Mouse (Mus musculus): Measurements from ENCODE around the gene Arvcf. TPM values are rescaled to one million over a fixed set of nuclear protein-coding genes. Genes with fewer than 3 reads are reported as not detected.

The Arvcf gene
- polyA plus RNA-seq, 1 experiment from 2014 or later, result 71.0 TPM

GRCm38 (mm10) chr16:18416837-18417236 lies 68.9 kb downstream of the Arvcf start:
- H3K9ac ChIP-seq (ENCODE audit: low read length), result no peak overlapping the region
- no peak for DNase-seq (ENCODE audit: low spot score, missing footprints)
- no peak overlapping the region for H3K4me3 ChIP-seq (ENCODE audit: low read depth, low read length)
- H3K4me1 ChIP-seq (ENCODE audit: control insufficient read depth, insufficient read depth, low read length), result no peaks in the 10 kb centered on the region
- H3K27ac ChIP-seq (ENCODE audit: low read depth, low read length), result no peak overlapping the region
- H3K27me3 ChIP-seq (ENCODE audit: control insufficient read depth, insufficient read depth, low read length), result no peaks in the 10 kb centered on the region
- no peak overlapping the region for H3K4me2 ChIP-seq
- ATAC-seq (ENCODE audit: low FRiP score), result no peak
- H3K9me3 ChIP-seq (ENCODE audit: control insufficient read depth, low read length), result no peaks in the 10 kb centered on the region
- no peaks in the 10 kb centered on the region for H3K36me3 ChIP-seq (ENCODE audit: control insufficient read depth, insufficient read depth, low read length)
- WGBS, result 88% methylated on average over 3 of the region's 3 CpGs

GRCm38 (mm10) chr16:18417491-18417890 lies 69.5 kb downstream of the Arvcf start:
- Histone ChIP-seq H3K4me2 (no peak overlapping the region), H3K9ac (ENCODE audit: low read length) (no peak overlapping the region), H3K36me3 (ENCODE audit: control insufficient read depth, insufficient read depth, low read length) (no peaks in the 10 kb centered on the region), H3K27ac (ENCODE audit: low read depth, low read length) (no peak overlapping the region), H3K27me3 (ENCODE audit: control insufficient read depth, insufficient read depth, low read length) (no peaks in the 10 kb centered on the region), H3K9me3 (ENCODE audit: control insufficient read depth, low read length) (no peaks in the 10 kb centered on the region), H3K4me1 (ENCODE audit: control insufficient read depth, insufficient read depth, low read length) (no peaks in the 10 kb centered on the region), H3K4me3 (ENCODE audit: low read depth, low read length) (no peak overlapping the region)
- 87% methylated on average over 5 of the region's 5 CpGs for WGBS
- ATAC-seq (ENCODE audit: low FRiP score) (no peak), DNase-seq (ENCODE audit: low spot score, missing footprints) (no peak)

GRCm38 (mm10) chr16:18418756-18419602 lies 71.0 kb downstream of the Arvcf start:
- 79% methylated on average over 4 of the region's 4 CpGs for WGBS
- DNase-seq (ENCODE audit: low spot score, missing footprints) (no peak), ATAC-seq (ENCODE audit: low FRiP score) (no peak)

GRCm38 (mm10) chr16:18419603-18420026 lies 71.6 kb downstream of the Arvcf start:
- no peaks in the 10 kb centered on the region for H3K27me3 ChIP-seq (ENCODE audit: control insufficient read depth, insufficient read depth, low read length)
- H3K4me3 ChIP-seq (ENCODE audit: low read depth, low read length), result no peak overlapping the region
- no peak overlapping the region for H3K4me2 ChIP-seq
- no peaks in the 10 kb centered on the region for H3K36me3 ChIP-seq (ENCODE audit: control insufficient read depth, insufficient read depth, low read length)
- no peak overlapping the region for H3K9ac ChIP-seq (ENCODE audit: low read length)
- H3K9me3 ChIP-seq (ENCODE audit: control insufficient read depth, low read length), result no peaks in the 10 kb centered on the region
- WGBS, result 64% methylated on average over 1 of the region's 1 CpGs
- DNase-seq (ENCODE audit: low spot score, missing footprints), result no peak
- no peak overlapping the region for H3K27ac ChIP-seq (ENCODE audit: low read depth, low read length)
- ATAC-seq (ENCODE audit: low FRiP score), result no peak
- no peaks in the 10 kb centered on the region; the same call in 1 of the 2 replicates for H3K4me1 ChIP-seq (ENCODE audit: control insufficient read depth, insufficient read depth, low read length)

More at GRCm38 (mm10) chr16:18418756-18419602, 71.0 kb downstream of the Arvcf start:
- no peak overlapping the region for H3K4me2 ChIP-seq
- no peak overlapping the region for H3K27ac ChIP-seq (ENCODE audit: low read depth, low read length)
- H3K4me3 ChIP-seq (ENCODE audit: low read depth, low read length), result no peak overlapping the region
- no peak overlapping the region for H3K9ac ChIP-seq (ENCODE audit: low read length)
- H3K27me3 ChIP-seq (ENCODE audit: control insufficient read depth, insufficient read depth, low read length), result no peaks in the 10 kb centered on the region
- no peaks in the 10 kb centered on the region for H3K9me3 ChIP-seq (ENCODE audit: control insufficient read depth, low read length)
- no peaks in the 10 kb centered on the region for H3K4me1 ChIP-seq (ENCODE audit: control insufficient read depth, insufficient read depth, low read length)
- H3K36me3 ChIP-seq (ENCODE audit: control insufficient read depth, insufficient read depth, low read length), result no peaks in the 10 kb centered on the region

- Histone ChIP-seq H3K9me3 (ENCODE audit: control insufficient read depth, low read length) (no peaks in the 10 kb centered on the region), H3K4me3 (ENCODE audit: low read depth, low read length) (no peak overlapping the region), H3K27me3 (ENCODE audit: control insufficient read depth, insufficient read depth, low read length) (no peaks in the 10 kb centered on the region), H3K27ac (ENCODE audit: low read depth, low read length) (no peak overlapping the region), H3K4me1 (ENCODE audit: control insufficient read depth, insufficient read depth, low read length) (peaks cover 5% of the 10 kb centered on the region), H3K4me2 (no peak overlapping the region), H3K9ac (ENCODE audit: low read length) (no peak overlapping the region; the same call in 1 of the 2 replicates), H3K36me3 (ENCODE audit: control insufficient read depth, insufficient read depth, low read length) (no peaks in the 10 kb centered on the region)
- ATAC-seq (ENCODE audit: low FRiP score), result 0 out of 2 replicates have a peak, but pooled peaks have one; percentile 11
- 77% methylated on average over 3 of the region's 3 CpGs for WGBS
- DNase-seq (ENCODE audit: low spot score, missing footprints), result no peak
Observed at GRCm38 (mm10) chr16:18420571-18420970, 72.6 kb downstream of the Arvcf start.

- no peak for ATAC-seq (ENCODE audit: low FRiP score)
- Histone ChIP-seq H3K36me3 (ENCODE audit: control insufficient read depth, insufficient read depth, low read length) (no peaks in the 10 kb centered on the region), H3K27ac (ENCODE audit: low read depth, low read length) (no peak overlapping the region)
Observed at GRCm38 (mm10) chr16:18423203-18423914, 75.4 kb downstream of the Arvcf start.

GRCm38 (mm10) chr16:18423915-18424265 lies 75.9 kb downstream of the Arvcf start:
- WGBS, result 90% methylated on average over 5 of the region's 5 CpGs
- H3K9ac ChIP-seq (ENCODE audit: low read length), result no peak overlapping the region
- H3K4me3 ChIP-seq (ENCODE audit: low read depth, low read length), result no peak overlapping the region
- H3K4me2 ChIP-seq, result no peak overlapping the region
- H3K27ac ChIP-seq (ENCODE audit: low read depth, low read length), result no peak overlapping the region
- H3K9me3 ChIP-seq (ENCODE audit: control insufficient read depth, low read length), result no peaks in the 10 kb centered on the region
- H3K36me3 ChIP-seq (ENCODE audit: control insufficient read depth, insufficient read depth, low read length), result no peaks in the 10 kb centered on the region
- DNase-seq (ENCODE audit: low spot score, missing footprints) (no peak), ATAC-seq (ENCODE audit: low FRiP score) (no peak)
- no peaks in the 10 kb centered on the region for H3K27me3 ChIP-seq (ENCODE audit: control insufficient read depth, insufficient read depth, low read length)
- peaks cover 7% of the 10 kb centered on the region for H3K4me1 ChIP-seq (ENCODE audit: control insufficient read depth, insufficient read depth, low read length)

More at GRCm38 (mm10) chr16:18423203-18423914, 75.4 kb downstream of the Arvcf start:
- peaks cover 7% of the 10 kb centered on the region for H3K4me1 ChIP-seq (ENCODE audit: control insufficient read depth, insufficient read depth, low read length)
- H3K9ac ChIP-seq (ENCODE audit: low read length), result no peak overlapping the region
- H3K4me3 ChIP-seq (ENCODE audit: low read depth, low read length), result no peak overlapping the region
- H3K27me3 ChIP-seq (ENCODE audit: control insufficient read depth, insufficient read depth, low read length), result no peaks in the 10 kb centered on the region
- H3K9me3 ChIP-seq (ENCODE audit: control insufficient read depth, low read length), result no peaks in the 10 kb centered on the region
- H3K4me2 ChIP-seq, result no peak overlapping the region
- 88% methylated on average over 7 of the region's 7 CpGs for WGBS
- DNase-seq (ENCODE audit: low spot score, missing footprints), result no peak

GRCm38 (mm10) chr16:18424364-18425045 lies 76.5 kb downstream of the Arvcf start:
- DNase-seq (ENCODE audit: low spot score, missing footprints) (no peak), ATAC-seq (ENCODE audit: low FRiP score) (no peak)
- no peaks in the 10 kb centered on the region for H3K9me3 ChIP-seq (ENCODE audit: control insufficient read depth, low read length)
- H3K9ac ChIP-seq (ENCODE audit: low read length), result no peak overlapping the region
- no peak overlapping the region for H3K4me3 ChIP-seq (ENCODE audit: low read depth, low read length)
- H3K27me3 ChIP-seq (ENCODE audit: control insufficient read depth, insufficient read depth, low read length), result no peaks in the 10 kb centered on the region
- H3K36me3 ChIP-seq (ENCODE audit: control insufficient read depth, insufficient read depth, low read length), result no peaks in the 10 kb centered on the region
- 81% methylated on average over 11 of the region's 11 CpGs for WGBS
- peaks cover 7% of the 10 kb centered on the region for H3K4me1 ChIP-seq (ENCODE audit: control insufficient read depth, insufficient read depth, low read length)
- no peak overlapping the region for H3K4me2 ChIP-seq
- no peak overlapping the region for H3K27ac ChIP-seq (ENCODE audit: low read depth, low read length)
